11 mouse cellular contexts compared by ENCODE assay signal in genomic region chr10:68281076-68281774, GRCm38 (mm10). TPM values are rescaled to one million over a fixed set of nuclear protein-coding genes. Genes with fewer than 3 reads are reported as not detected.
A peak's percentile ranks its signal among the peaks of the same experiment; 100 is the strongest.
DNase-seq lines count a peak whose midpoint lies in the region; ATAC-seq and TF ChIP-seq lines count a peak whose summit lies in the region.
"Had no signal": no experiment of that assay in that cellular context is flagged by ENCODE, and none has a peak within 500 bp of the region (broad histone marks: within the 10 kb centered on the region; RNA-seq: fewer than 3 reads in every experiment).

No protein-coding gene starts in this region.

- no peak overlapping the region for H3K9ac ChIP-seq in heart, adult 2 months (ENCODE audit: low read depth, low read length)
- H3K9ac ChIP-seq in heart, embryonic 12.5 days: no peak overlapping the region
- no peak overlapping the region for H3K9ac ChIP-seq in hindbrain, embryonic 15.5 days

- intact Hi-C loops in heart, adult 2 months (cut with DNase I): loop anchor here (5.0 to 10.0 kb wide), 3 partner anchors 189 to 966 kb away; no protein-coding TSS in a partner anchor

- no peak overlapping the region for H3K4me2 ChIP-seq in heart, embryonic 12.5 days
- H3K4me2 ChIP-seq in hindbrain, embryonic 15.5 days: peak overlapping the region; percentile 9; the same call in 1 of the 2 replicates

- H3K4me1 ChIP-seq in heart, adult 2 months (ENCODE audit: control insufficient read depth, insufficient read depth, low read length): peaks cover 1% of the 10 kb centered on the region; the same call in 1 of the 2 replicates
- peaks cover 10% of the 10 kb centered on the region for H3K4me1 ChIP-seq in heart, embryonic 12.5 days (replicated peaks)
- H3K4me1 ChIP-seq in hindbrain, embryonic 15.5 days (replicated peaks): peaks cover 33% of the 10 kb centered on the region

- DNase-seq in heart, adult 2 months: no peak
- DNase-seq in retina, embryonic 14.5 days (ENCODE audit: low spot score): peak; percentile 14
- DNase-seq in retina, postnatal 1 day: no peak
- DNase-seq in thymus, postnatal 14 days: no peak
- no peak for DNase-seq in layer of hippocampus, adult 9-10 months (ENCODE audit: low spot score)
- DNase-seq in spleen, postnatal 4 days (ENCODE audit: low spot score in 2 of 2): no peak
- DNase-seq: gastrocnemius, postnatal 25 days; right cerebral cortex, adult 18-20 months had no signal

- H3K79me2 ChIP-seq in heart, adult 2 months (replicated peaks; ENCODE audit: control insufficient read depth, insufficient read depth, low read length): no peaks in the 10 kb centered on the region

- no peaks in the 10 kb centered on the region for H3K36me3 ChIP-seq in heart, adult 2 months (ENCODE audit: control insufficient read depth, insufficient read depth, low read length)
- no peaks in the 10 kb centered on the region for H3K36me3 ChIP-seq in heart, embryonic 12.5 days
- no peaks in the 10 kb centered on the region for H3K36me3 ChIP-seq in hindbrain, embryonic 15.5 days

- H3K4me3 ChIP-seq in heart, adult 2 months: no peak overlapping the region
- no peak overlapping the region for H3K4me3 ChIP-seq in heart, embryonic 12.5 days
- H3K4me3 ChIP-seq in hindbrain, embryonic 15.5 days: no peak overlapping the region

- H3K9me3 ChIP-seq in heart, embryonic 12.5 days (replicated peaks): no peaks in the 10 kb centered on the region
- no peaks in the 10 kb centered on the region for H3K9me3 ChIP-seq in hindbrain, embryonic 15.5 days

- 73% methylated on average over 6 of the region's 6 CpGs for WGBS in heart, adult 2 months
- WGBS in heart, embryonic 12.5 days: 48% methylated on average over 6 of the region's 6 CpGs
- WGBS in hindbrain, embryonic 15.5 days: 43% methylated on average over 6 of the region's 6 CpGs

- ATAC-seq in heart, embryonic 12.5 days (ENCODE audit: insufficient number of reproducible peaks, low FRiP score): no peak
- ATAC-seq in hindbrain, embryonic 15.5 days (ENCODE audit: low FRiP score, low read depth): no peak
- ATAC-seq: intestine, postnatal 0 days had no signal

- TF ChIP-seq POLR2A in heart, adult 2 months (IDR thresholded peaks at IDR 0.05; ENCODE audit: insufficient read depth, low read depth, low read length): no peak

- no peak for TF ChIP-seq CTCF in heart, adult 2 months (IDR thresholded peaks at IDR 0.05)

- no peak for TF ChIP-seq EP300 in heart, adult 2 months (IDR thresholded peaks at IDR 0.05; ENCODE audit: insufficient read depth, low read depth, low read length)

- no peaks in the 10 kb centered on the region for H3K27me3 ChIP-seq in heart, adult 2 months (ENCODE audit: control insufficient read depth, insufficient read depth, low read length)
- H3K27me3 ChIP-seq in heart, embryonic 12.5 days (replicated peaks): no peaks in the 10 kb centered on the region
- H3K27me3 ChIP-seq in hindbrain, embryonic 15.5 days: no peaks in the 10 kb centered on the region

- H3K27ac ChIP-seq in heart, adult 2 months: peak overlapping the region; percentile 10
- no peak overlapping the region for H3K27ac ChIP-seq in heart, embryonic 12.5 days (ENCODE audit: poor library complexity, severe bottlenecking)
- no peak overlapping the region; the same call in 1 of the 2 replicates for H3K27ac ChIP-seq in hindbrain, embryonic 15.5 days (replicated peaks)

RNA-seq across cellular contexts. Expression of gene Arid5b, which starts 2.7 kb away (rescaled TPM):
- 10 to 100 TPM; 21.1 to 22.5 TPM for total RNA-seq in heart, adult 2 months (2021)
- polyA plus RNA-seq in heart, adult 2 months (2012; rRNA removed): 6.3 and 8.8 TPM in 2 replicates
- 18.9 and 19.3 TPM in 2 replicates for polyA plus RNA-seq in heart, embryonic 12.5 days (2016; fragmentation: Nextera tagmentation; extraction: Ambion mirVana)
- polyA plus RNA-seq in hindbrain, embryonic 15.5 days (2015; fragmentation: Nextera tagmentation; extraction: Ambion mirVana): 16.4 and 17.4 TPM in 2 replicates
